Mouse (Mus musculus) intestine, postnatal 0 days (tissue): Measurements from ENCODE around the gene Tff3. TPM values are rescaled to one million over a fixed set of nuclear protein-coding genes. Genes with fewer than 3 reads are reported as not detected.

Source experiments
- ATAC-seq: fragments of 200-750 bp; cut with Nextera tagmentation; 2 replicates; pipeline ENCODE4 v1.8.0; 2017; ENCODE audit warnings: mild to moderate bottlenecking, moderate TSS enrichment, moderate library complexity
- H3K27ac ChIP-seq: fragments of 300-500 bp; sonication (generic); 2 replicates; pipeline ENCODE4 v1.5.1; 2014; ENCODE audit warnings: mild to moderate bottlenecking, low read depth, low read length, moderate library complexity
- H3K27me3 ChIP-seq: fragments of 300-500 bp; sonication (generic); replicated peaks from 2 replicates; pipeline ENCODE4 v1.6.1; 2014; ENCODE audit warnings: low read length, mixed read lengths; ENCODE audit not compliant: control insufficient read depth, insufficient read depth
- H3K36me3 ChIP-seq: fragments of 300-500 bp; sonication (generic); 2 replicates; pipeline ENCODE4 v1.6.1; 2014; ENCODE audit warnings: mild to moderate bottlenecking, moderate library complexity; ENCODE audit not compliant: control insufficient read depth, insufficient read depth
- H3K4me1 ChIP-seq: fragments of 300-500 bp; sonication (generic); replicated peaks from 2 replicates; pipeline ENCODE4 v1.6.1; 2014; ENCODE audit warnings: antibody characterized with exemption, low read length, mixed read lengths; ENCODE audit not compliant: control insufficient read depth, insufficient read depth
- H3K4me2 ChIP-seq: fragments of 300-500 bp; sonication (generic); replicated peaks from 2 replicates; pipeline ENCODE4 v1.6.1; 2014; ENCODE audit warnings: low read depth, mild to moderate bottlenecking, moderate library complexity
- H3K4me3 ChIP-seq: fragments of 300-500 bp; sonication (generic); 2 replicates; pipeline ENCODE4 v1.5.1; 2014; ENCODE audit warnings: low read depth, low read length
- H3K9ac ChIP-seq: fragments of 300-500 bp; sonication (generic); 2 replicates; pipeline ENCODE4 v1.6.1; 2014; ENCODE audit warnings: mild to moderate bottlenecking, low read depth, low read length
- H3K9me3 ChIP-seq: fragments of 300-500 bp; sonication (generic); 2 replicates; pipeline ENCODE4 v1.6.1; 2016; ENCODE audit warnings: mixed run types; ENCODE audit not compliant: control insufficient read depth
- CTCF ChIP-seq: sonication (generic); IDR thresholded peaks from 2 replicates; pipeline ENCODE4 v1.5.1; 2016; ENCODE audit warnings: low read depth, mild to moderate bottlenecking, control low read depth, antibody characterized with exemption, moderate library complexity
- WGBS: fragments of 180-500 bp; shearing (Covaris S2); extraction: QIAGEN DNeasy Blood & Tissue Kit; methylation state at CpG from one replicate; pipeline ENCODE4 v1.1.7; 2014; 5-methylcytosine and 5-hydroxymethylcytosine counted together
- polyA plus RNA-seq: library from polyadenylated mRNA; unstranded; fragments of >200 nt; fragmentation: Nextera tagmentation; extraction: Ambion mirVana; gene quantifications from 2 replicates; pipeline ENCODE4 v1.2.1, GENCODE M21; 2015

The Tff3 gene
- 2,043 and 2,206 TPM in 2 replicates for polyA plus RNA-seq

DNA sequence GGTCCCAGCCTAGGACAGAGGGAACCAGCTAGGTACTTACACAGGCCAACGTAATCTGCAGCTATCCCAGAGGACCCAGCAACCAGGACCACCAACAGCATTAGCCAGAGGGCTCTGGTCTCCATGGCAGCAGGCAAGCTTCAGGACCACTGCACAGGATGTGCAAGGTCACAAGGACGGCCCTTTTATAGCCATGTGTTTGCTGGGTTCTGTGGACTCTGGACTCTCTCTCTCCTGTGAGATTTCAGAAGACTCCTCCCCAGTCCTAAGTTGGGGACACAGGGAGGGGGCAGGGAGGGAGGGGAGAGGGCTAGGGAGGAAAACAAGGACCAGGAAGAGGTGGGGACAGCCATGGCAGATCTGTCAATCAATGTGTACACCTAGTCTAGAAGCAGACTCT lies at the start of gene Tff3:
TSS of gene Tff3 (minus strand) at position 195 of the 400 bp plus-strand sequence.
- TF ChIP-seq CTCF: no peak
- peak; percentile 41; the same call in 1 of the 2 replicates for ATAC-seq
- WGBS: 8% methylated on average over 2 of the region's 2 CpGs
- Histone ChIP-seq H3K27me3 (no peaks in the 10 kb centered on the region), H3K9ac (no peak within 1 kb of the TSS), H3K27ac (no peak within 1 kb of the TSS), H3K4me2 (0 out of 2 replicates have a peak within 1 kb of the TSS, but pooled peaks have one; percentile 3), H3K4me3 (no peak within 1 kb of the TSS), H3K9me3 (no peaks in the 10 kb centered on the region), H3K4me1 (no peaks in the 10 kb centered on the region), H3K36me3 (no peaks in the 10 kb centered on the region)

DNA sequence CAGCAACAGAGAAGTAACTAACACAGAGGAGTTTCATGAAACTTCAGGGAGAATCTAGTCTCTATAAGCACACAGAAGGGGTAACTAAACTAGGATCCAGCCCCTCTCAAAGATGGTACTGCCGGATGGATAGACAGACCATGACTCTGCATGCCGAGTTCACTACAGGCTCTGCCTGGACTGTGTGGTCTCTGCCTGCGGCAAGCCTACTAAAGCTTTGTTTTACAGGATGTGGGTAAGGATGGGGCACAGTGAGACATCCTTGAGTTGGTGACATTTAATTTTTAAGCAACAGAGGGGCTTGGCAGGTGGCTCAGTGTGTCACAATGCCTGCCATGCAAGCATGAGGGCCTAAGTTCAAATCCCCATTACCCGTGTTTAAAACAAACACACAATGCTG lies 46.9 kb upstream of the Tff3 start:
- Histone ChIP-seq H3K36me3 (no peaks in the 10 kb centered on the region), H3K27ac (no peak overlapping the region), H3K4me3 (no peak overlapping the region), H3K9ac (no peak overlapping the region), H3K9me3 (no peaks in the 10 kb centered on the region), H3K4me1 (no peaks in the 10 kb centered on the region), H3K4me2 (no peak overlapping the region), H3K27me3 (no peaks in the 10 kb centered on the region)
- TF ChIP-seq CTCF: no peak
- WGBS: 84% methylated on average over 4 of the region's 4 CpGs
- no peak for ATAC-seq

DNA sequence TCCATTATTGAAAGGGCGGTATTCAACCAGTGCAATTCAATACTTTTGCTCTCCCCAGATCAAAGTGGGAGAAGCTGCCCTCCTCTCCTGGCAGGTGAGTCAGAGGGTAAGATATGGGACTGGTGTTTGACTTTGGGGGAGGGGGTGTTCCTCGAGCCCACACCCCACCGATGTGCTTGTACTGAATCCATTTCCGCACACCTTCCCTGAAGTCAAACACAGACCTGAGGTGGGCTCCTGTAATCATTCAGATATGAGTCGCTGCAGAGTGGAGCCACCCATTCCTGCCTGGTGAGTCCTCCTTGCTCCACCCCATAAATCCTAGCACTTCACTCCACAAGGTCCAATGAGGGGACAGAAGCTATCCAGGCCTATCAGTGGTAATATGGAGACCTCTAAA lies 40.4 kb upstream of the Tff3 start:
- ATAC-seq: no peak
- TF ChIP-seq CTCF: no peak
- 51% methylated on average over 5 of the region's 5 CpGs for WGBS

DNA sequence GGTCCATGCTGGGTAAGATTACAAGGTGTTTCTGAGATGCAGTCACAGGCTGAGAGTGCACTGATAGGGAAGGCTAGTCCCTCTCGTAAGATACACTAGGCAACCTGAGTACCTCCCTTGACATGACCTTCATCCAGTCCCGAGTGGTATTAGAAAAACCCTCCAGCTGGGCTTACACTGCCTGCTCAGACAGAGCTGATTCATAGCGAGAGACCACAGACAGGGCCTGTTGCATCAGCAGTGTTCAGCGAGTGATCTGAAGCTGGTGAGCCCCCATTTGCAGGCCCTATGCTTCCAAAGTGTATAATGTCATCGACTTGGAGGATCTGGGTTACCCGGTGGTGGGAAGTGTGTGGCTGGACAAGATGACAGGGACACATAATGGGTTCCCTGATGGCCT lies 35.7 kb upstream of the Tff3 start, which contains the start of gene Tff1:
TSS of gene Tff1 (minus strand) at position 151 of the 400 bp plus-strand sequence.
- no peak within 1 kb of the TSS for H3K4me3 ChIP-seq
- H3K4me1 ChIP-seq: no peaks in the 10 kb centered on the region
- H3K27me3 ChIP-seq: no peaks in the 10 kb centered on the region
- no peaks in the 10 kb centered on the region for H3K9me3 ChIP-seq
- ATAC-seq: no peak
- no peak within 1 kb of the TSS for H3K4me2 ChIP-seq
- no peak within 1 kb of the TSS for H3K27ac ChIP-seq
- 76% methylated on average over 6 of the region's 6 CpGs for WGBS
- H3K36me3 ChIP-seq: no peaks in the 10 kb centered on the region
- no peak for TF ChIP-seq CTCF
- no peak within 1 kb of the TSS for H3K9ac ChIP-seq

More for the DNA sequence above, 40.4 kb upstream of the Tff3 start:
- H3K4me2 ChIP-seq: no peak overlapping the region
- no peaks in the 10 kb centered on the region for H3K36me3 ChIP-seq
- no peak overlapping the region for H3K4me3 ChIP-seq
- no peaks in the 10 kb centered on the region for H3K27me3 ChIP-seq
- H3K9ac ChIP-seq: no peak overlapping the region
- no peaks in the 10 kb centered on the region for H3K4me1 ChIP-seq
- no peak overlapping the region for H3K27ac ChIP-seq
- H3K9me3 ChIP-seq: no peaks in the 10 kb centered on the region

DNA sequence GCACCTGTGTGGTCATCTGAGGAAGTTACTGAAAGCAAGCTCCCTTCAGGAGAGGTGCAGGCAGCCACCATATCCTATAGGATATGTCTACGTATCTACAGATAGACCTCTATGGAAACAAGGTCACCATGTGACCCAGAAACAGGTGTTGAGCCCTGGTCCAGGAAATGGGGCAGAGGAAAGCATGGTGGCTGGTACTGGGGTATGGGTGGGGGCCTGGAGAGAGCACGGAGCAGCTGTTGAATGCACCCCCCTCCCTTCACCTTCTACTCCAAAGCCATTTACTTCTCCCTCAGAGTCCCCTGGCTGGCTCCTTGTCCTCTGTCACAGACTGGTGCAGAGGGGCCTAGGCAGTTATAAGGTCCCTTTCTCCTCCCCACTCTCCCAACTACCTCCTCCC lies 34.4 kb upstream of the Tff3 start:
- no peak for ATAC-seq
- no peak for TF ChIP-seq CTCF
- 62% methylated on average over 2 of the region's 2 CpGs for WGBS
- Histone ChIP-seq H3K36me3 (no peaks in the 10 kb centered on the region), H3K27ac (no peak overlapping the region), H3K9me3 (no peaks in the 10 kb centered on the region), H3K4me2 (no peak overlapping the region), H3K27me3 (no peaks in the 10 kb centered on the region), H3K9ac (no peak overlapping the region), H3K4me1 (no peaks in the 10 kb centered on the region), H3K4me3 (no peak overlapping the region)

DNA sequence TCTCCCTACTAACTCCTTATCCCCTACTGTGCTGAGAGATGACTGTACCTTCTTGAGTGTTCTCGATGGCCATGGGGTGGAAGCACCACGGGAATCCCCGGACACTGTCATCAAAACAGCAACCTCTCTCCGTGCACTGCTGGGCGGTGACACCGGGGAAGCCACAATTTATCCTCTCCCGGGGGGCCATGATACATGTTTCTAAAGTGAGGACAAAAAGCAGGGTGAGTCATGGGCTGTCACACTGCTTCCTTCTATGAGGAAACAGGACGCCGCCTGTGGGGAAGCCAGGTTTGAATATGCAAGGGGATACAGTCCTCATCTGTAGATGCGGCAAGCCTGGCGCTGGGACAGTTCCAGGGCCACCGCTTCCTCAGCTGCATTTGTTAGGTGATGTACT lies 33.2 kb upstream of the Tff3 start:
- no peaks in the 10 kb centered on the region for H3K9me3 ChIP-seq
- H3K4me2 ChIP-seq: no peak overlapping the region
- no peaks in the 10 kb centered on the region for H3K4me1 ChIP-seq
- H3K27ac ChIP-seq: no peak overlapping the region
- no peaks in the 10 kb centered on the region for H3K36me3 ChIP-seq
- H3K27me3 ChIP-seq: no peaks in the 10 kb centered on the region
- no peak overlapping the region for H3K9ac ChIP-seq
- TF ChIP-seq CTCF: no peak
- no peak for ATAC-seq
- WGBS: 77% methylated on average over 12 of the region's 12 CpGs
- H3K4me3 ChIP-seq: no peak overlapping the region

DNA sequence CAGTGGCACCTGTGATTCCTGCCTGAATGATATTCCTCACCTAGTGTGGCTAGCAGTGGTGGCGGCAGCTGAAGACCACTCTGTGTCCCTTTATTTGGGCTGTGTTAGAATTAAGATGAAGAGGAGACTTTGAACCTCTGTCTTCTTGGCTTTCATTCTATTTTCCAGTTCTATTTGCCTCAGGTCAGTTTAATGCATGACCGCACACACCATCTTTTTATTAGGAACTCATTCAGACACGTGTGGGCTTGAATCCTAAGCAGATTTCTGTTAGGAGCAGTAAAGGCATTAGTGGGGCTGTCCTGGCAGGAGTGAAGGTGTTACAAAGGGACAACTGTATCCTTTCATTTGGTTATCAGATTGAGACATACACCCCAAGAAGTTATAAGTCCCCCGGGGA lies 30.8 kb upstream of the Tff3 start:
- H3K4me3 ChIP-seq: no peak overlapping the region
- H3K4me2 ChIP-seq: no peak overlapping the region
- H3K9me3 ChIP-seq: no peaks in the 10 kb centered on the region
- no peak for ATAC-seq
- no peaks in the 10 kb centered on the region for H3K36me3 ChIP-seq
- no peaks in the 10 kb centered on the region for H3K4me1 ChIP-seq
- H3K9ac ChIP-seq: no peak overlapping the region
- H3K27ac ChIP-seq: no peak overlapping the region
- H3K27me3 ChIP-seq: no peaks in the 10 kb centered on the region
- TF ChIP-seq CTCF: no peak
- WGBS: 88% methylated on average over 4 of the region's 4 CpGs
